Mouse (Mus musculus): ENCODE measurements around the gene Stap2. TPM values are rescaled to one million over a fixed set of nuclear protein-coding genes. Genes with fewer than 3 reads are reported as not detected.

The Stap2 gene
- polyA plus RNA-seq, 1 experiment from 2014 or later: 4.5 TPM

GRCm38 (mm10) chr17:55999794-56000499 lies 5.4 kb downstream of the Stap2 start:
- 6% methylated on average over 30 of the region's 30 CpGs for WGBS
- peak; percentile 36 for ATAC-seq (ENCODE audit: low FRiP score)
- Histone ChIP-seq H3K4me2 (peak overlapping the region; percentile 33), H3K9me3 (ENCODE audit: control insufficient read depth, low read length) (no peaks in the 10 kb centered on the region), H3K27me3 (ENCODE audit: control insufficient read depth, insufficient read depth, low read length) (peaks cover 7% of the 10 kb centered on the region; the same call in 1 of the 2 replicates), H3K27ac (ENCODE audit: low read depth, low read length) (no peak overlapping the region), H3K4me1 (ENCODE audit: control insufficient read depth, insufficient read depth, low read length) (peaks cover 2% of the 10 kb centered on the region; the same call in 1 of the 2 replicates), H3K36me3 (ENCODE audit: control insufficient read depth, insufficient read depth, low read length) (0 out of 2 replicates have a peak, but pooled peaks cover 2% of the 10 kb centered on the region), H3K4me3 (ENCODE audit: low read depth, low read length) (no peak overlapping the region), H3K9ac (ENCODE audit: low read length) (no peak overlapping the region)
- no peak for DNase-seq (ENCODE audit: low spot score, missing footprints)

GRCm38 (mm10) chr17:55996007-55996406 lies 9.4 kb downstream of the Stap2 start:
- H3K36me3 ChIP-seq (ENCODE audit: control insufficient read depth, insufficient read depth, low read length): 0 out of 2 replicates have a peak, but pooled peaks cover 2% of the 10 kb centered on the region
- ATAC-seq (ENCODE audit: low FRiP score) (no peak), DNase-seq (ENCODE audit: low spot score, missing footprints) (no peak)
- no peak overlapping the region for H3K27ac ChIP-seq (ENCODE audit: low read depth, low read length)
- H3K4me3 ChIP-seq (ENCODE audit: low read depth, low read length): no peak overlapping the region
- 87% methylated on average over 15 of the region's 15 CpGs for WGBS
- H3K4me2 ChIP-seq: no peak overlapping the region
- H3K27me3 ChIP-seq (ENCODE audit: control insufficient read depth, insufficient read depth, low read length): peaks cover 7% of the 10 kb centered on the region; the same call in 1 of the 2 replicates
- H3K9ac ChIP-seq (ENCODE audit: low read length): no peak overlapping the region
- peaks cover 2% of the 10 kb centered on the region; the same call in 1 of the 2 replicates for H3K4me1 ChIP-seq (ENCODE audit: control insufficient read depth, insufficient read depth, low read length)
- H3K9me3 ChIP-seq (ENCODE audit: control insufficient read depth, low read length): no peaks in the 10 kb centered on the region

- no peak overlapping the region for H3K9ac ChIP-seq (ENCODE audit: low read length)
- no peak for DNase-seq (ENCODE audit: low spot score, missing footprints)
- H3K9me3 ChIP-seq (ENCODE audit: control insufficient read depth, low read length): no peaks in the 10 kb centered on the region
- H3K27me3 ChIP-seq (ENCODE audit: control insufficient read depth, insufficient read depth, low read length): no peaks in the 10 kb centered on the region
- no peak for ATAC-seq (ENCODE audit: low FRiP score)
- H3K4me1 ChIP-seq (ENCODE audit: control insufficient read depth, insufficient read depth, low read length): peaks cover 6% of the 10 kb centered on the region
- no peak overlapping the region for H3K4me2 ChIP-seq
- no peak overlapping the region for H3K4me3 ChIP-seq (ENCODE audit: low read depth, low read length)
- H3K27ac ChIP-seq (ENCODE audit: low read depth, low read length): no peak overlapping the region
- no peaks in the 10 kb centered on the region for H3K36me3 ChIP-seq (ENCODE audit: control insufficient read depth, insufficient read depth, low read length)
- WGBS: 89% methylated on average over 8 of the region's 8 CpGs
Observed at GRCm38 (mm10) chr17:55990278-55990898, 15.0 kb downstream of the Stap2 start.

GRCm38 (mm10) chr17:55986030-55986961 lies 19.1 kb downstream of the Stap2 start, which contains the start of gene Fsd1:
Gene Fsd1, plus strand, starts transcription at chr17:55986509.
- Histone ChIP-seq H3K4me1 (ENCODE audit: control insufficient read depth, insufficient read depth, low read length) (peaks cover 6% of the 10 kb centered on the region), H3K9me3 (ENCODE audit: control insufficient read depth, low read length) (no peaks in the 10 kb centered on the region), H3K27me3 (ENCODE audit: control insufficient read depth, insufficient read depth, low read length) (no peaks in the 10 kb centered on the region), H3K27ac (ENCODE audit: low read depth, low read length) (no peak within 1 kb of the TSS), H3K9ac (ENCODE audit: low read length) (peak within 1 kb of the TSS; percentile 75), H3K4me3 (ENCODE audit: low read depth, low read length) (peak within 1 kb of the TSS; percentile 74), H3K36me3 (ENCODE audit: control insufficient read depth, insufficient read depth, low read length) (no peaks in the 10 kb centered on the region), H3K4me2 (peak within 1 kb of the TSS; percentile 77)
- 8% methylated on average over 33 of the region's 35 CpGs for WGBS
- peak; percentile 97 for DNase-seq (ENCODE audit: low spot score, missing footprints)
- peak; percentile 86 for ATAC-seq (ENCODE audit: low FRiP score)

- Histone ChIP-seq H3K27ac (ENCODE audit: low read depth, low read length) (0 out of 2 replicates have a peak overlapping the region, but pooled peaks have one; percentile 30), H3K36me3 (ENCODE audit: control insufficient read depth, insufficient read depth, low read length) (no peaks in the 10 kb centered on the region), H3K4me1 (ENCODE audit: control insufficient read depth, insufficient read depth, low read length) (peaks cover 4% of the 10 kb centered on the region), H3K4me3 (ENCODE audit: low read depth, low read length) (no peak overlapping the region), H3K27me3 (ENCODE audit: control insufficient read depth, insufficient read depth, low read length) (no peaks in the 10 kb centered on the region; the same call in 1 of the 2 replicates), H3K4me2 (no peak overlapping the region), H3K9ac (ENCODE audit: low read length) (no peak overlapping the region), H3K9me3 (ENCODE audit: control insufficient read depth, low read length) (no peaks in the 10 kb centered on the region)
- ATAC-seq (ENCODE audit: low FRiP score): no peak
- DNase-seq (ENCODE audit: low spot score, missing footprints): no peak
- 70% methylated on average over 3 of the region's 3 CpGs for WGBS
Observed at GRCm38 (mm10) chr17:55977301-55977700, 28.1 kb downstream of the Stap2 start.

GRCm38 (mm10) chr17:55976255-55976862 lies 29.0 kb downstream of the Stap2 start:
- Histone ChIP-seq H3K27me3 (ENCODE audit: control insufficient read depth, insufficient read depth, low read length) (no peaks in the 10 kb centered on the region; the same call in 1 of the 2 replicates), H3K9ac (ENCODE audit: low read length) (no peak overlapping the region), H3K27ac (ENCODE audit: low read depth, low read length) (peak overlapping the region; percentile 30; the same call in 1 of the 2 replicates), H3K4me3 (ENCODE audit: low read depth, low read length) (no peak overlapping the region), H3K4me1 (ENCODE audit: control insufficient read depth, insufficient read depth, low read length) (peaks cover 6% of the 10 kb centered on the region), H3K36me3 (ENCODE audit: control insufficient read depth, insufficient read depth, low read length) (no peaks in the 10 kb centered on the region), H3K4me2 (no peak overlapping the region), H3K9me3 (ENCODE audit: control insufficient read depth, low read length) (no peaks in the 10 kb centered on the region)
- DNase-seq (ENCODE audit: low spot score, missing footprints): peak; percentile 91
- peak; percentile 79 for ATAC-seq (ENCODE audit: low FRiP score)
- 21% methylated on average over 13 of the region's 13 CpGs for WGBS

GRCm38 (mm10) chr17:55971453-55971852 lies 33.9 kb downstream of the Stap2 start:
- Histone ChIP-seq H3K27me3 (ENCODE audit: control insufficient read depth, insufficient read depth, low read length) (no peaks in the 10 kb centered on the region), H3K4me3 (ENCODE audit: low read depth, low read length) (peak overlapping the region; percentile 52), H3K27ac (ENCODE audit: low read depth, low read length) (no peak overlapping the region), H3K9me3 (ENCODE audit: control insufficient read depth, low read length) (no peaks in the 10 kb centered on the region), H3K36me3 (ENCODE audit: control insufficient read depth, insufficient read depth, low read length) (0 out of 2 replicates have a peak, but pooled peaks cover 3% of the 10 kb centered on the region), H3K4me1 (ENCODE audit: control insufficient read depth, insufficient read depth, low read length) (peaks cover 10% of the 10 kb centered on the region), H3K9ac (ENCODE audit: low read length) (peak overlapping the region; percentile 81), H3K4me2 (peak overlapping the region; percentile 68)
- ATAC-seq (ENCODE audit: low FRiP score) (no peak), DNase-seq (ENCODE audit: low spot score, missing footprints) (no peak)
- WGBS: 16% methylated on average over 22 of the region's 22 CpGs
